Mouse (Mus musculus) neural tube, embryonic 15.5 days (tissue): ENCODE results near the gene Card10. TPM values are rescaled to one million over a fixed set of nuclear protein-coding genes. Genes with fewer than 3 reads are reported as not detected.

Experiments
- ATAC-seq: fragments of 200-750 bp; cut with Nextera tagmentation; 2 replicates; pipeline ENCODE4 v1.8.0; 2017; ENCODE audit warnings: mild to moderate bottlenecking, moderate TSS enrichment, moderate library complexity; ENCODE audit not compliant: low FRiP score
- H3K27ac ChIP-seq: fragments of 300-500 bp; sonication (generic); replicated peaks from 2 replicates; pipeline ENCODE4 v1.5.1; 2015; ENCODE audit warnings: mild to moderate bottlenecking, inconsistent platforms
- H3K27me3 ChIP-seq: fragments of 300-500 bp; sonication (generic); replicated peaks from 2 replicates; pipeline ENCODE4 v1.6.1; 2015; ENCODE audit warnings: inconsistent platforms
- H3K36me3 ChIP-seq: fragments of 300-500 bp; sonication (generic); 2 replicates; pipeline ENCODE4 v1.6.1; 2015; ENCODE audit warnings: inconsistent platforms
- H3K4me1 ChIP-seq: fragments of 300-500 bp; sonication (generic); 2 replicates; pipeline ENCODE4 v1.6.1; 2015; ENCODE audit warnings: inconsistent platforms
- H3K4me2 ChIP-seq: fragments of 300-500 bp; sonication (generic); 2 replicates; pipeline ENCODE4 v1.6.1; 2015; ENCODE audit warnings: inconsistent platforms, mild to moderate bottlenecking, moderate library complexity
- H3K4me3 ChIP-seq: fragments of 300-500 bp; sonication (generic); replicated peaks from 2 replicates; pipeline ENCODE4 v1.5.1; 2015; ENCODE audit warnings: mild to moderate bottlenecking, inconsistent platforms
- H3K9ac ChIP-seq: fragments of 300-500 bp; sonication (generic); replicated peaks from 2 replicates; pipeline ENCODE4 v1.6.1; 2015; ENCODE audit warnings: mild to moderate bottlenecking, inconsistent platforms
- H3K9me3 ChIP-seq: fragments of 300-500 bp; sonication (generic); replicated peaks from 2 replicates; pipeline ENCODE4 v1.6.1; 2016; ENCODE audit warnings: inconsistent platforms
- WGBS: fragments of 180-500 bp; shearing (Covaris S2); methylation state at CpG from one replicate; pipeline ENCODE4 v1.1.7; 2015; ENCODE audit warnings: mixed read lengths; 5-methylcytosine and 5-hydroxymethylcytosine counted together
- polyA plus RNA-seq: library from polyadenylated mRNA; unstranded; fragments of >200 nt; fragmentation: Nextera tagmentation; extraction: Ambion mirVana; gene quantifications from 2 replicates; pipeline ENCODE4 v1.2.1, GENCODE M21; 2015

The Card10 gene
- polyA plus RNA-seq, 1 experiment from 2014 or later = 1.9 TPM

DNA sequence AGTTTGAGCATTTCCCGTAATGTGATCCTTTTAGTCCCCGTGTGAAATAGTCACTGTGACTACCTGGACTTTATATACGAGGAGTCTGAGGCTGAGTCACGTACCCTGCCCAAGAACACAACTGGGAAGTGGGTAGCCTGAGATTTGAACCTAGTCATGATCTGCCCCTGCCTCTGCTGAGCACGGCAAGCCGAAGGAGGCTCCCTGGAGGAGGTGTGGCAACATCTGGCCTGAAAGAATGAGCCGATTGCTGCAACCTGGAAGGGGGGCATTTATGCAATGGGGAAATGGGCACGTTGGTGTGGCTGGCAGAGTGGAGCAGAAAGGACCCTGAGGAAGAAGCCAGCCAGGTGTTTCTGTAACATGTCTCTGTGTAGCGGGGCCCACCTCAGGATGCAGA, 6.9 kb upstream of the Card10 start:
- H3K9ac ChIP-seq = no peak overlapping the region
- H3K27me3 ChIP-seq = 0 out of 2 replicates have a peak, but pooled peaks cover 7% of the 10 kb centered on the region
- H3K4me1 ChIP-seq = no peaks in the 10 kb centered on the region
- H3K27ac ChIP-seq = no peak overlapping the region
- 62% methylated on average over 9 of the region's 9 CpGs for WGBS
- no peaks in the 10 kb centered on the region for H3K36me3 ChIP-seq
- H3K4me2 ChIP-seq = no peak overlapping the region
- ATAC-seq = no peak
- no peak overlapping the region for H3K4me3 ChIP-seq
- H3K9me3 ChIP-seq = no peaks in the 10 kb centered on the region

DNA sequence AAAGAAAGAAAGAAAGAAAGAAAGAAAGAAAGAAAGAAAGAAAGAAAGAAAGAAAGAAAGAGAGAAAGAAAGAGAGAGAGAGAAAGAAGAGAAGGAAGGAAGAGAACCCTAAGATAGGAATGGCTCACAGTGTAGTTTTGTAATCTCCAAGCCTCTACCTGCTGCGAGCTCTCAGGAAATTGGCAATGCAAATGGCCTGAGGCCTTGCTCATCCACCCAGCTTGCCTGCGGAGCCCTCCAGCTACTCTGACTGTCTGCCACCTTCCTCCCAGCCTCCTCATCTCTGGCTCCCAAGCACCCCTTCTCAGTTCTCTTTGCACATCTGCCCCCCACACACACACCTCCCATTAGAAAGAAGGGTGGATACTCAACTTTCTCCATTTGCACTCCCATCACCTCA, 6.1 kb upstream of the Card10 start:
- Histone ChIP-seq H3K27ac (no peak overlapping the region), H3K4me3 (no peak overlapping the region), H3K36me3 (no peaks in the 10 kb centered on the region), H3K9me3 (no peaks in the 10 kb centered on the region), H3K4me2 (no peak overlapping the region), H3K27me3 (peaks cover 11% of the 10 kb centered on the region), H3K9ac (no peak overlapping the region), H3K4me1 (peaks cover 4% of the 10 kb centered on the region; the same call in 1 of the 2 replicates)
- 81% methylated on average over 2 of the region's 2 CpGs for WGBS
- no peak for ATAC-seq

DNA sequence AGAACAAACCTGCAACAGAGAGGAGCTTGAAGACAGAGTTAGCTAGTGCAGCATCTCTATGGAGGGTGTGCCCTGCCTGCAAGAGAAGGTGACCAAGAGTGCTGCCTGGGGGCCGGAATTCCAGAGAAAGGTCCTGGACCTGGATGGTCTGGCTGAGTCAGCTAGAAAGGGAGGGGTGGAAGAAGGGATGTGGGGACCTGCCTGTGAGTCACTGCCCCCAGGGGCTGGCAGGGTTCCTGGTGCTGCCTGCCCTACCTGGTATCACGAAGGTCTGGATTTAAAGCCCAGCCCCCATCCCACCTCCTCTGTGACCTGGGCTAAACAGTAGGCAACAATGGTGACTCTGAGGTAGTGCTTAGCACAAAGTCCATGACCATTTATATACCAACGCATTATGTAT, 4.3 kb upstream of the Card10 start:
- 93% methylated on average over 3 of the region's 3 CpGs for WGBS
- Histone ChIP-seq H3K9me3 (no peaks in the 10 kb centered on the region), H3K9ac (no peak overlapping the region), H3K27ac (no peak overlapping the region), H3K4me3 (no peak overlapping the region), H3K4me1 (peaks cover 22% of the 10 kb centered on the region), H3K4me2 (no peak overlapping the region), H3K27me3 (peaks cover 29% of the 10 kb centered on the region), H3K36me3 (no peaks in the 10 kb centered on the region)
- no peak for ATAC-seq

DNA sequence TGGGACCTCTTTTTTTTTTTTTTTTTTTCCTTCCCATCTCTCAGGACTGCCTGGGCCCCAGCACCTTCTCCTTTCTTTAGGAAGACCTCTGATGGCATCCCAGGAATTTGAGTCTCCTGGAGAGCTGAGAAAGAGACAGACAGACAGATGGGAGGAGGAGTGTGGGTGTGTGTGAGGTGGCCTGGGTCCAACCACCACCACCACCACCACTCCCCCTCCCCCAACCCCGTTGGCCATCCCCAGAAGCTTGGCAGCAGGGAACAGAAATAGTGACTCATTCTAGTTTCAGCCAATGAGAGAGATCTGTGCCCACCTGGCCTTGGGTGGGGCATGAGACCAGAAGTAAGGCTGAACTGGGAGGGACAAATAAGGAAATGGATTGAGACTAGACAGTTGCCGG, 3.8 kb upstream of the Card10 start:
- H3K4me2 ChIP-seq = no peak overlapping the region
- H3K4me3 ChIP-seq = no peak overlapping the region
- H3K27ac ChIP-seq = no peak overlapping the region
- H3K36me3 ChIP-seq = no peaks in the 10 kb centered on the region
- 57% methylated on average over 2 of the region's 2 CpGs for WGBS
- peaks cover 34% of the 10 kb centered on the region for H3K27me3 ChIP-seq
- H3K9ac ChIP-seq = no peak overlapping the region
- no peaks in the 10 kb centered on the region for H3K9me3 ChIP-seq
- peaks cover 27% of the 10 kb centered on the region for H3K4me1 ChIP-seq
- ATAC-seq = no peak

DNA sequence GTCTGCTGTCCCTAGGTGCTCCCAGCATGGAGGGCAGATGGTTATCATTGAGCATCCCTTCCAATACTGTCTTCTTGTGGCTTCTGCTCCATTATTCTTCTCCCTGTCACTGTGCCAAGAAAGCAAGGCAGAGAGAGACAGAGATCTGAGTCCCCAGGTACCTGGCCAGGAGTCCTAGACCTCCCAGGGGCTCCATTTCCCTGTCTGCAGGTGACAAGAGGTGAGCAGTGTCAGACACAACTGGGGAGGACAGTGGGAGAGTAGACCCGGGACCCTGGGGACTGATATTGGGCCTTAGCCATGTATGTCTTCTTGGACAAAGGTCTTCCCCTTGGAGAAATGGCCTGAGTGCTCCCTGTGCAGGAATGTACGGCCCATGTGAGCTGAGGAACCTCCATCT, 2.5 kb upstream of the Card10 start:
- no peaks in the 10 kb centered on the region for H3K36me3 ChIP-seq
- H3K9ac ChIP-seq = no peak overlapping the region
- 79% methylated on average over 2 of the region's 2 CpGs for WGBS
- H3K27me3 ChIP-seq = peaks cover 47% of the 10 kb centered on the region
- no peaks in the 10 kb centered on the region for H3K9me3 ChIP-seq
- H3K4me2 ChIP-seq = no peak overlapping the region
- H3K4me3 ChIP-seq = no peak overlapping the region
- H3K27ac ChIP-seq = no peak overlapping the region
- peaks cover 29% of the 10 kb centered on the region for H3K4me1 ChIP-seq
- ATAC-seq = no peak

DNA sequence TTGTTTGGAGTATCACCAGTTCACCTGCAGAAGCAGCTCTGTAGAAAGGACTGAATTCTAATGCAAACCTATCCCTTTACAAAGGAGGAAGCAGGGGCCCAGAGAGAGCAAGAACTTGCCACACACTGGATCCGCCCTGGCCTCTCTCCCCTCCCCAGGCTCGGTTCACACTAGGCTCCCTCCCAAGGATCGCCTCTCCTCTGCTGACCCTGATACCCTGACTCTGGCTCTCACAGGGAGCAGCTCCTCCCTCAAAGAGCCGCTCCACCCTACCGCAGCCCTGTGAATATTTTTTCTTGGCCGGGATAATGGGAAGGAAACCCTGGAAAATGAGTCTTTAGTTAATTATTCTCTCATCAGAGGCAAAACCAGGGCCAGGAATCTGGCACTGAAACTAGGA, 1.5 kb upstream of the Card10 start:
- Histone ChIP-seq H3K4me2 (no peak overlapping the region), H3K4me3 (no peak overlapping the region), H3K9ac (no peak overlapping the region), H3K27me3 (peaks cover 48% of the 10 kb centered on the region), H3K36me3 (no peaks in the 10 kb centered on the region), H3K27ac (no peak overlapping the region), H3K9me3 (no peaks in the 10 kb centered on the region), H3K4me1 (peaks cover 29% of the 10 kb centered on the region)
- WGBS = 16% methylated on average over 6 of the region's 6 CpGs
- no peak for ATAC-seq

DNA sequence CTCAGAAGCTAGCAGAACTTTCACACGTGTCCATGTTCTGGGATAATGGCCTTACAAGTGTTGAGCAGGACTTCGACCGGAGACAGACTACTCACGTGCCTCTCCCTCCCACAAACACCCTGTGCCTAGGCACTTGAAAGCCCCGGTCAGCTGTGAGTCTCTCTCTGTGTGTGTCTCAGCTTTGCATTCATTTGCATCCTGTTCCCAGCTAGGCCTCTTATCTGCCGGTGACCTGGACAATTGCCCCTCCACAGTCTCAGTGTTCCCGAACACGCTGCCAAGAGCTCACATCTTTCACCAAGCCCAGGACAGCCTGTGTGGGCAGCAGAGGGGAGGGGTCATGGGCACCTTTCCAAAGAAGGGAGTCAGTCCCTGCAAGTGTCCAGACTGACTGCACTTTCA, 658 bp upstream of the Card10 start:
- 4% methylated on average over 8 of the region's 8 CpGs for WGBS
- peaks cover 34% of the 10 kb centered on the region for H3K4me1 ChIP-seq
- no peak for ATAC-seq
- H3K27ac ChIP-seq = no peak overlapping the region
- no peaks in the 10 kb centered on the region for H3K9me3 ChIP-seq
- no peak overlapping the region for H3K4me3 ChIP-seq
- H3K36me3 ChIP-seq = no peaks in the 10 kb centered on the region
- H3K9ac ChIP-seq = no peak overlapping the region
- H3K4me2 ChIP-seq = peak overlapping the region; percentile 84
- H3K27me3 ChIP-seq = peaks cover 48% of the 10 kb centered on the region

DNA sequence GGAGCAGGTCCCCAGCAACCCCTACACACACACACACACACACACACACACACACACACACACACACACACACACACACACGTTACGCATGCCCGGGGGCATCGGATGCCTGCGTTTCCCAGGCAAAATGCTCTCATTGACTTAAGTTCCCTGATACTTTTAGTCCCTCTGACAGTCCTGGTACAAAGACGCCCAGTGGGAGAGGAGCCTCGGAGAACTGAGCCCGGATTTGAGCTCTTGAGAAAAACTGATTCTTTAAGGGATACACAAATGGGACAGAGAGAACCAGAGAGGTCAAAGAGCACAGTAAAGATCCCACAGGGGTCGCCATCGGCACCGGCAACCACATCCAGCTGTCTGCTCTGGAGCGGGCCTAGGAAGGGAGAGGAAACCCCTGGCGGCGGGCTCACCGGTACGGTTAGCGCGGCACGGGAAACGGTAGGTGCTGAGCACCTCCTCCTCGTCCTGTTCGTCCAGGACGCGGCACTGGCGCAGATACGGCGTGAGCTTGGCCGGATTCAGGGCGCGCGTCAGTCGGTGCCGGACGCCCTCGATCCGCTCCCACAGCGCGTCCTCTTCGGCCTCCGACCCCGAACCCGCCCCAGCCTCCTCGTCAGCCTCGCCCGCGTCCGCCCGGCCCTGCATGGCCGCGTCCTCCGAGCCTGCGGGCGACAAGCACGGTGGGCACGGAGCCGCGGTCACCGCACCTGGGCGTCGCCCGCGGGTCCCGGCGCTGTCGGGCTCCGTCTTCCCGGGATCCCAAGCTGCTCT, 686 bp downstream of the Card10 start:
- peak overlapping the region; percentile 52 for H3K4me3 ChIP-seq
- peak overlapping the region; percentile 33 for H3K27ac ChIP-seq
- peak overlapping the region; percentile 51 for H3K9ac ChIP-seq
- no peaks in the 10 kb centered on the region for H3K36me3 ChIP-seq
- 0 out of 2 replicates have a peak, but pooled peaks have one; percentile 30 for ATAC-seq
- peaks cover 48% of the 10 kb centered on the region for H3K27me3 ChIP-seq
- H3K9me3 ChIP-seq = no peaks in the 10 kb centered on the region
- peak overlapping the region; percentile 84 for H3K4me2 ChIP-seq
- 5% methylated on average over 65 of the region's 67 CpGs for WGBS
- H3K4me1 ChIP-seq = peaks cover 34% of the 10 kb centered on the region

DNA sequence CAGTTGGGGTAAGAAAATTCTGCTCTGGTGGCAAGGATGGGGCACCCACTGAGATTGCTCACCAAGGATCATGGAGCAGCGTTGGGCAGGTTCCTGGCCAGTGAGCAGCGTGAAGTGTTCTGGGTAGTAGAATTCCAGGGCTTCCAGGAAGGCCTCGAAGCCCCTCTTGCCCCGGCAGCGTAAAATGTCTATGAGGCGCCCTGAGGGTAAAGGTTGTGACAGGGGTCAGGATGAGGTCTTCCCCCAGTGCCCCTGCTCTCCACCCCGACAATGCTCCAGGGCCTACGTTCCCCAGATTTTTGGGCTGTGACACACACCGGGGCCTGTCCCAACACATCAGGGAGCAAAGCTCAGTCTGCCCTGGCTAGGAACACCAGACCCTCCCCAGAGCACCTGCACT, 1.3 kb downstream of the Card10 start:
- ATAC-seq = no peak
- 77% methylated on average over 9 of the region's 9 CpGs for WGBS
- no peak overlapping the region for H3K27ac ChIP-seq
- H3K4me3 ChIP-seq = peak overlapping the region; percentile 52
- H3K9ac ChIP-seq = no peak overlapping the region
- no peaks in the 10 kb centered on the region for H3K9me3 ChIP-seq
- H3K4me1 ChIP-seq = peaks cover 35% of the 10 kb centered on the region
- no peaks in the 10 kb centered on the region for H3K36me3 ChIP-seq
- peak overlapping the region; percentile 84 for H3K4me2 ChIP-seq
- H3K27me3 ChIP-seq = peaks cover 48% of the 10 kb centered on the region

DNA sequence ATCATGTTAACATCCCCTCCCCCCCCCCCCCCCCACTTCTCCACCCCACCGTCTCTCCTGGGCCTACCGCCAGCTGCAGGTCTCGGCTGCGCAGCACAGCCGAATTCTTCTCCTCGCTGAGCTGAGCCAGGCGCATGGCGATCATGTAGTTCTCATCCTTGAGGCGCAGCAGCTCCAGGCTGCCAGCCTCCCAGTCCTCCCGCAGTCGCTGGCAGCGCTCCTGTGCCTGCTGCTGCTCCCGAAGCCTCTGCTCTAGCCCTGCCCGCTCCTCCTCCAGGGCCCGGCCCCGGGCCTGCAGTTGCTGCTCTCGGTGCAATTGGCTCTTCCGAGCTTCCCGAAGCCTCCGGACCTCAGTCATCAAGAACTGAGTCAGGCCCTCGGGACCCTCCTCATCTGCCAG, 3.8 kb downstream of the Card10 start:
- H3K4me1 ChIP-seq = peaks cover 38% of the 10 kb centered on the region
- 36% methylated on average over 21 of the region's 21 CpGs for WGBS
- H3K4me3 ChIP-seq = no peak overlapping the region
- no peaks in the 10 kb centered on the region for H3K9me3 ChIP-seq
- H3K27me3 ChIP-seq = peaks cover 37% of the 10 kb centered on the region
- no peak for ATAC-seq
- no peaks in the 10 kb centered on the region for H3K36me3 ChIP-seq
- H3K27ac ChIP-seq = 0 out of 2 replicates have a peak overlapping the region, but pooled peaks have one; percentile 1
- H3K4me2 ChIP-seq = peak overlapping the region; percentile 11
- H3K9ac ChIP-seq = no peak overlapping the region

DNA sequence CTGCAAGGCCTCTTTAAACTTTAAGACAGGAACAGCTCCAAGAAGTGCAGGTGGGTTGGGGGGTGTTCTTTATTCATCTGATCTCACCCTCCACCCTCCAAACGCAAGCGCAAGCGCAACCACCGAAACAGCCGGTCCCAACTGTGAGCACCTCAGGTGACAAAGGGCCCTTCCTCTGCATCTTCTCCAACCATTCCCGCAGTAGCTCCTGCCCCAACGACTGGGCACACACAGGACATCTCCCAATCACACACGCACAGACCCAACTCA, 5.8 kb downstream of the Card10 start:
- H3K36me3 ChIP-seq = no peaks in the 10 kb centered on the region
- no peak overlapping the region for H3K4me2 ChIP-seq
- H3K4me1 ChIP-seq = peaks cover 19% of the 10 kb centered on the region
- no peak overlapping the region for H3K9ac ChIP-seq
- H3K27ac ChIP-seq = no peak overlapping the region
- WGBS = 84% methylated on average over 8 of the region's 8 CpGs
- no peak for ATAC-seq
- peaks cover 18% of the 10 kb centered on the region for H3K27me3 ChIP-seq
- no peak overlapping the region for H3K4me3 ChIP-seq
- no peaks in the 10 kb centered on the region for H3K9me3 ChIP-seq

DNA sequence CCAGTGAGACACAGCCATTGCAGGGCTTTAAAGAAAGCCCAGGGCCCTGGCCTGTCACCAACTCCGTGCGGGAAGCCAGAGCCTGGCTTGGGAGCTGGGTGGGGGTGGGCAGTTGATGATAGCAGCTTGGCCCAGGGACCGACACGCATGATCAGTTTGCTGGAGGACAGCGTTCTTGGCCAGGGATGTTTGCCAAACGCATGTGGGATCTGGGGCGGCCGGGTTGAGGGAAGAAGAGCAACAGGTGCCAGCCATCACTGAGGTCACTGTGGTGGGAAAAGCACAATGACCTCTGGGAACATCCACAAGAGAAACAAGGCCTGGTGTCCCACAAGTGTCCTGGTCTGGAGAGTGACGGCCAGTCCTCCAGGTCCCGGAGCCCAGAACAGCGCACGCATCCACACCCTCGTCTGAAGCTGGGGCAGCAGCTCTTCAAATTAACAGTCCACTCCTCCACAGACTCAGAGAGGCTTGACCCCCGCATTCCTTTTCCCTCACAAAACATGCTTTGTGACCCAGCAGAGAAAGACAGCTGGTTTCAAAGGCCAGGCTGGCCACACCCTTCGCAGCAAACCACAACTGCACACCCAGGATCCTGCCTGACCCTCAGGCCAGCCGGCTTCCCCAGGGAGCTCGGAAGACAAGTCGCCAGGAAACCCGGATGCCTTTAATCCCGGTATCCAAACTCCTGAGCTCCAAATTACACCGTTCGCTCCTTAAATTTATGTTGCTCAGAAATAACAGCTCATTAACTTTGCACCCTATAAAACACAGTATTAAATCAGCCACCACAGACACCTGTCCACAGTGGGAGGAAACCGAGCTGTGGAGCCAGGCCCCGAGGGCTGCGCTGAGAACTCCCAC, 6.4 kb downstream of the Card10 start:
- Histone ChIP-seq H3K4me2 (no peak overlapping the region), H3K27ac (no peak overlapping the region), H3K27me3 (peaks cover 12% of the 10 kb centered on the region), H3K36me3 (no peaks in the 10 kb centered on the region), H3K9ac (no peak overlapping the region), H3K4me1 (peaks cover 13% of the 10 kb centered on the region), H3K4me3 (no peak overlapping the region), H3K9me3 (no peaks in the 10 kb centered on the region)
- 42% methylated on average over 25 of the region's 25 CpGs for WGBS
- ATAC-seq = no peak
